Mouse (Mus musculus) forebrain, embryonic 16.5 days (tissue): ENCODE data around the gene Gm49355. TPM values are rescaled to one million over a fixed set of nuclear protein-coding genes. Genes with fewer than 3 reads are reported as not detected.

Experiments
- ATAC-seq: fragments of 200-750 bp; cut with Nextera tagmentation; 2 replicates; pipeline ENCODE4 v1.8.0; 2017; ENCODE audit warnings: mild to moderate bottlenecking, moderate library complexity
- H3K27ac ChIP-seq: fragments of 300-500 bp; sonication (generic); 2 replicates; pipeline ENCODE4 v1.5.1; 2014; ENCODE audit warnings: low read length, control low read depth
- H3K27me3 ChIP-seq: fragments of 300-500 bp; sonication (generic); replicated peaks from 2 replicates; pipeline ENCODE4 v1.6.1; 2014; ENCODE audit warnings: low read length; ENCODE audit not compliant: control insufficient read depth, insufficient read depth
- H3K36me3 ChIP-seq: fragments of 300-500 bp; sonication (generic); 2 replicates; pipeline ENCODE4 v1.6.1; 2014; ENCODE audit not compliant: control insufficient read depth, insufficient read depth
- H3K4me1 ChIP-seq: fragments of 300-500 bp; sonication (generic); replicated peaks from 2 replicates; pipeline ENCODE4 v1.6.1; 2014; ENCODE audit warnings: low read length; ENCODE audit not compliant: control insufficient read depth, insufficient read depth
- H3K4me2 ChIP-seq: fragments of 300-500 bp; sonication (generic); 2 replicates; pipeline ENCODE4 v1.6.1; 2014; ENCODE audit warnings: mild to moderate bottlenecking, low read length, control low read depth
- H3K4me3 ChIP-seq: fragments of 300-500 bp; sonication (generic); replicated peaks from 2 replicates; pipeline ENCODE4 v1.5.1; 2014; ENCODE audit warnings: mild to moderate bottlenecking, low read length, control low read depth
- H3K9ac ChIP-seq: fragments of 300-500 bp; sonication (generic); replicated peaks from 2 replicates; pipeline ENCODE4 v1.6.1; 2014; ENCODE audit warnings: low read depth, low read length, control low read depth
- H3K9me3 ChIP-seq: fragments of 300-500 bp; sonication (generic); 2 replicates; pipeline ENCODE4 v1.6.1; 2016; ENCODE audit warnings: low read length; ENCODE audit not compliant: control insufficient read depth
- WGBS: fragments of 180-500 bp; shearing (Covaris S2); extraction: QIAGEN DNeasy Blood & Tissue Kit; methylation state at CpG from one replicate; pipeline ENCODE4 v1.1.7; 2014; 5-methylcytosine and 5-hydroxymethylcytosine counted together
- polyA plus RNA-seq: library from polyadenylated mRNA; unstranded; fragments of >200 nt; fragmentation: Nextera tagmentation; extraction: Ambion mirVana; gene quantifications from 2 replicates; pipeline ENCODE4 v1.2.1, GENCODE M21; 2015

Gene Gm49355
- polyA plus RNA-seq, 1 experiment from 2014 or later, result 0.29 TPM

- peak overlapping the region; percentile 88 for H3K27ac ChIP-seq
- peak overlapping the region; percentile 71 for H3K4me2 ChIP-seq
- peaks cover 15% of the 10 kb centered on the region for H3K27me3 ChIP-seq
- H3K4me3 ChIP-seq, result peak overlapping the region; percentile 59
- ATAC-seq, result no peak
- WGBS, result under 1% methylated on average over 42 of the region's 42 CpGs
- H3K4me1 ChIP-seq, result peaks cover 62% of the 10 kb centered on the region
- H3K9ac ChIP-seq, result peak overlapping the region; percentile 83
- H3K36me3 ChIP-seq, result no peaks in the 10 kb centered on the region
- no peaks in the 10 kb centered on the region for H3K9me3 ChIP-seq
These were observed 57.5 kb downstream of the Gm49355 start for GRCm38 (mm10) chr14:12341075-12341788.

DNA sequence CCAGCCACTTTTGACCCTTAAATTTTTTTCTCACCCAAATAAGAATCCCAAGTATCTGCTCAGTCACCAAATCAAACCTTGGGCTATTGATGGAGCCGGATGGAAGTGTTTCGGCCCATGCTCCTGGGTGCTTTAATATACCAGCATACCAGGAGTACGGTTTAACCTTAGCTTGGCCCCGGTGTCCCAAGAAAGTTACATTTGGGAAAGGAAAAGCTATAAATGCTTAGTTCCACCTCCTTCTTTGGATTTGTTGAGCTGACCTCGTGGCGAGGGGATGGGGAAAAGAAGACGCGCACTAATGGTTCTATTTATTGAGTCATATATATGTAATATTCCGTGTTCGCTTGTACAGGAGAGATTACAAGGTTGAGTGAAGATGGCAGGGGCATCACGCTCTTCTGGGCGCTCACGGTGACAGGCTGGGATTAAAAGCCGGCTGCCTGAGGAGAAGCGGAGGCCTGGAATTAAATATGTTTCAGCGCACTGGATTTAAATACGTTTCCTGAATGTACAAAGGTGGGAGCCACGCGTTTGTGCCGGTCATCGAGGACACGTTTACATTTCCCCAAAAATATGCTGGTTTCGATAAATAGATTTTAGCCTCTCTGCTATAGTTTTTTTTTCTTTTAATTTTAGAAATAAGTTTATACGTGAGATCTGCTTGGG lies 58.1 kb downstream of the Gm49355 start:
- Histone ChIP-seq H3K4me2 (peak overlapping the region; percentile 71), H3K4me3 (peak overlapping the region; percentile 59), H3K27ac (peak overlapping the region; percentile 88), H3K9me3 (no peaks in the 10 kb centered on the region), H3K27me3 (peaks cover 14% of the 10 kb centered on the region; the same call in 1 of the 2 replicates), H3K9ac (peak overlapping the region; percentile 83), H3K36me3 (no peaks in the 10 kb centered on the region), H3K4me1 (peaks cover 65% of the 10 kb centered on the region)
- 14% methylated on average over 24 of the region's 24 CpGs for WGBS
- no peak for ATAC-seq

GRCm38 (mm10) chr14:12342458-12343131 lies 58.8 kb downstream of the Gm49355 start:
- peak overlapping the region; percentile 88 for H3K27ac ChIP-seq
- peaks cover 14% of the 10 kb centered on the region; the same call in 1 of the 2 replicates for H3K27me3 ChIP-seq

DNA sequence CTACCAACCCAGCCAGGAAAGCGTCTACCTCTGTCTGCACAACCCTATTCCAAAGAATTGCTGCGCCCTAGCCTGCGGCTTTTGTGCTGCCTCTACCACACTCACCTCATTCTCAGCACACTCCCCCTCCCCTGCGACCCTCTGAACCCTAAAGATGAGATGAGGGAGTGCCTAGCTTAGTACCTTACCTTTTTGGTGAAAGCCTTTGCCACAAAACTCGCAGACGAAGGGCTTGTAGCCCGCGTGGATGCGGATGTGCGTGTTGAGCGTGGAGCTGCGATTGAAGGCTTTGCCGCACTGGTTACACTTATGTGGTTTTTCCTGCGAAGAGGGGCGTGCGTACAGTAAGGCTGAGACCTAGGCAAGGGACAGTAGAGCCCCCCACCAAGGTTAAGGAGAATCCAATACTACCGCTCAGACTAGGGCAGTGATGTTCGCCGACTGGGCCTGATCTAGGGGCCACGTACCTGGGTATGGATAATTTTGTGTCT lies 59.7 kb downstream of the Gm49355 start:
- H3K4me3 ChIP-seq, result peak overlapping the region; percentile 59
- H3K27ac ChIP-seq, result peak overlapping the region; percentile 88
- peaks cover 21% of the 10 kb centered on the region for H3K27me3 ChIP-seq
- WGBS, result 5% methylated on average over 20 of the region's 20 CpGs
- no peak for ATAC-seq
- H3K9me3 ChIP-seq, result no peaks in the 10 kb centered on the region
- peaks cover 58% of the 10 kb centered on the region for H3K4me1 ChIP-seq
- peak overlapping the region; percentile 83 for H3K9ac ChIP-seq
- H3K36me3 ChIP-seq, result no peaks in the 10 kb centered on the region
- peak overlapping the region; percentile 71 for H3K4me2 ChIP-seq

More at GRCm38 (mm10) chr14:12342458-12343131, 58.8 kb downstream of the Gm49355 start:
- H3K36me3 ChIP-seq, result no peaks in the 10 kb centered on the region
- 14% methylated on average over 23 of the region's 23 CpGs for WGBS
- peak overlapping the region; percentile 59 for H3K4me3 ChIP-seq
- H3K9me3 ChIP-seq, result no peaks in the 10 kb centered on the region
- H3K4me2 ChIP-seq, result peak overlapping the region; percentile 71
- no peak for ATAC-seq
- H3K4me1 ChIP-seq, result peaks cover 62% of the 10 kb centered on the region
- H3K9ac ChIP-seq, result peak overlapping the region; percentile 83

GRCm38 (mm10) chr14:12344061-12344745 lies 60.4 kb downstream of the Gm49355 start:
- Histone ChIP-seq H3K27ac (peak overlapping the region; percentile 88), H3K36me3 (no peaks in the 10 kb centered on the region), H3K4me3 (peak overlapping the region; percentile 59), H3K27me3 (peaks cover 28% of the 10 kb centered on the region), H3K9ac (peak overlapping the region; percentile 83), H3K4me2 (peak overlapping the region; percentile 71), H3K9me3 (no peaks in the 10 kb centered on the region), H3K4me1 (peaks cover 57% of the 10 kb centered on the region)
- WGBS, result 3% methylated on average over 24 of the region's 24 CpGs
- no peak for ATAC-seq

DNA sequence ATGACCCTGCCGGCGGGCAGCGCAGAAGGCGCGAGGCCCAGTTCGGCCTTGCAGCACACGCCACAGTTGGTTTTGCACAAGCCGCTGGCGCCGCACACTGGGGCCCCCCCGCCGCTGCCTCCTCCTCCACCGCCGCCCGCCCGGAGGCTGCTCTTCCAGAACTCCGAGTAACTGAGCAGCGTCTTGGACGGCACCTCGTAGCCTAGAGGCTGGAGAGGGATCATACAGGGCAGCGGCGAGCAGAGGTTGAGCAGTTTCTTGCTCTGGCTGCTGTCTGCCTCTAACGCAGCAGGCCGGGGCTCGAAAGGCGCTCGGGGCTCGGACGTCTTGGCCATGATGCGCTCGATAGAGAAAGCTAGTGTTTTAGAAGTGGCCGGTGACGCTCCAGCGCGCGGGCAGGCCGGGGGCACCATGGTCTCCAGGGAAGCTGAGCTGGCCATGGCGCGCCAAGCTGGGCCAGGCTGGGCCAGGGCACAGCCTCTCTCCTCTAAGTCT lies 61.0 kb downstream of the Gm49355 start:
- Histone ChIP-seq H3K27me3 (peaks cover 32% of the 10 kb centered on the region), H3K9ac (peak overlapping the region; percentile 83), H3K4me3 (peak overlapping the region; percentile 59), H3K4me2 (peak overlapping the region; percentile 71), H3K36me3 (no peaks in the 10 kb centered on the region), H3K9me3 (no peaks in the 10 kb centered on the region), H3K4me1 (peaks cover 55% of the 10 kb centered on the region), H3K27ac (peak overlapping the region; percentile 88)
- WGBS, result under 1% methylated on average over 39 of the region's 39 CpGs
- ATAC-seq, result peak; percentile 28

DNA sequence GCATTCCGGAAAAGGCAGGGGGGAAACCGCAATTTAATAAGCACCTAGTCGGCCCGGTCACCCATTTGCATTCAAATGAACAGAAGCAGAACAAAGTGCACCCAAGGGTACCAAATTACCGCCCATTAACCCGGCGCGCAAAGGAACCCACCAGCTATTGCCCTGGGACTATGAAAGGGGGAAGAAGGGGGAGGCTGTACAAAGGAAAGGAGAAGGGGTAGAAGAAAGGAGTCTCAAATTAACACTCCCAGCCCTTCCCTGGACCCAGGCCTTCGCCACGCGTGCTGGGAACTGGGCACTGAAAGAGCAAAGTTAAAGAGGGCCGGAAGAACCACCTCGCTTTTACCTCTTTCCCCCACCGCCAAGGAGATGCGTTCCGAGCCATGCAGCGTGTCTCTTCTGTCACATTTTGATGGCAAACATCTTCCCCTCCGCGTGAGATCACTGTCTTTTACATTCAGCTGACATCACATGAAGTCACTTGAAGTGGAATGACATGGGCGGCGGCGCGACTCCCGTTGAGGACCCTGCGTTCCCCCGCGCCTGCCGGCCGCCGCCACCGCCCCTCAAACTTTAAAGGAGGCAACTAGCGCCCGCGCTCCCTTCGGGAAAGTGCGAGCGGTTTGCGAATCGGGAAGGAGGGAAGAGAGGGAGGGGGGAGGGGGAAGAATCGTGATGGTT lies 61.6 kb downstream of the Gm49355 start:
- Histone ChIP-seq H3K9ac (peak overlapping the region; percentile 83), H3K9me3 (no peaks in the 10 kb centered on the region), H3K4me1 (peaks cover 50% of the 10 kb centered on the region), H3K27me3 (peaks cover 33% of the 10 kb centered on the region), H3K27ac (peak overlapping the region; percentile 88), H3K4me2 (peak overlapping the region; percentile 71), H3K4me3 (peak overlapping the region; percentile 59), H3K36me3 (no peaks in the 10 kb centered on the region)
- peak; percentile 55 for ATAC-seq
- WGBS, result under 1% methylated on average over 40 of the region's 40 CpGs

DNA sequence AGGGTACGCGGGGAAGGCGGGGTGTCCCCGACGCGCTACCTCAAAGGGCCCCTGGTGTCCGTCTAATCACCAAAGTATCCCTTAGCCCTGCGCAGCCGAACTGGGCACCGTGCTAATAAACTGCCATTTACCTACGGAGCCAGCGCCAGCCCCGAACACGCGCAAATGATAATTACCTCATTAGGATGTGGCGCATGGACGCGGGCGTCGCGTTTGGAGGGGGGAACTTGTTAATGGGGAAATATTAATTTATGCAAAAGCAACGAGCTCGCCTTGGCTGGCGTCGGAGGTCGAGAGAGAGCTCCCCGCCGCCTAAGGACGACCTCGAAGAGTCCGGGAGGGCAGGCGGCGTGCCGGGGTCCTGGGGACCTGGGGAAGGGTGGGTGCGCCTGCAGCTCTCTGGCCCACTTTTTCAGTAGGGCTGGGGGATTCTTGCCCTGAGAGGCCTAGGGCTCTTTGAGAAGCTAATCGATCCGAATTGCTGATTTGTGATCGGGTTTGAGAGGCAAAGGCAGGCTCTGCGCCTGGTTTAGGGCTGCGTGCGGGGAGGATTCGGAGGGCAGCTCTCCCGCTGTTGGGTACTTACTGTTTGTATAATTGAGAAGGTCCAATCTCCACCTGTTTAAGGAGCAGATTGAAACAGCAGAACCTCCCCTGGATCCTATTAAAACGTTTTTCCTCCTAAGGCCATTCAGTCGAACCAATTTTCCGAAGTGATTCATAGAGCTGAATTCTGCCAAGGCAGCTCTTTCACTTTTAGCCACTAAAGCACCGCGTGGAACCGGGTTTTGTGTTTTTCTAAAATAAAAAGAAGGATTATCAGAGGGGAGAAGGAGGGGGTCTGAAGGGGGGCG lies 62.5 kb downstream of the Gm49355 start:
- peak overlapping the region; percentile 88 for H3K27ac ChIP-seq
- H3K27me3 ChIP-seq, result peaks cover 40% of the 10 kb centered on the region
- H3K36me3 ChIP-seq, result no peaks in the 10 kb centered on the region
- H3K4me1 ChIP-seq, result peaks cover 47% of the 10 kb centered on the region
- WGBS, result 0% methylated on average over 50 of the region's 50 CpGs
- peak overlapping the region; percentile 59 for H3K4me3 ChIP-seq
- peak; percentile 37 for ATAC-seq
- no peaks in the 10 kb centered on the region for H3K9me3 ChIP-seq
- peak overlapping the region; percentile 71 for H3K4me2 ChIP-seq
- peak overlapping the region; percentile 83 for H3K9ac ChIP-seq
